Mouse (Mus musculus): ENCODE measurements around the gene 1110008P14Rik. TPM values are rescaled to one million over a fixed set of nuclear protein-coding genes. Genes with fewer than 3 reads are reported as not detected.
A peak's percentile ranks its signal among the peaks of the same experiment; 100 is the strongest.

The 1110008P14Rik gene
- polyA plus RNA-seq, 1 experiment, result 396 TPM

DNA sequence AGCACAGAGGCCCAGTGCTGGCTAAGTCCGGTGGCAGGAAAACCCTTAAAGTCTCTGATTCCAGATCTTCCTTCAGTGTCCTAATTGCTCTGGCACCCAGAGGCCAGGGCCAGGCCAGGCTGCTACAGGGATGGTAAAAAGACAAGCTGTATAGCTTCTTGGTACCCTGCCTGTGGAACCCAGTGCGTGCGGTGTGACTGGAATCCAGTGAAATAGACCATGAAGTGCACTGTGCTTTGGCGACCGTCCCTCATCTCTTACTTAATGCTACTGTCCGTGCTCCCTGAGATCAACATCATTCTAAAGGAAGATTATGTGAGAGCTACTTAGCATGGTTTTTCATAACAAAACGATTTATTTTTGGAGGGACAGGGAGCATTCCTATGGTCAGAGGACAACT is 29.7 kb upstream of the 1110008P14Rik start:
- no peak for DNase-seq (ENCODE audit: extremely low spot score in 1 of 2, low spot score in 1 of 2)

- DNase-seq (ENCODE audit: extremely low spot score in 1 of 2, low spot score in 1 of 2), result no peak
These were observed 27.0 kb upstream of the 1110008P14Rik start for GRCm38 (mm10) chr2:32408429-32409424.

GRCm38 (mm10) chr2:32407144-32407824 is 25.5 kb upstream of the 1110008P14Rik start:
- no peak for DNase-seq (ENCODE audit: extremely low spot score in 1 of 2, low spot score in 1 of 2)

DNA sequence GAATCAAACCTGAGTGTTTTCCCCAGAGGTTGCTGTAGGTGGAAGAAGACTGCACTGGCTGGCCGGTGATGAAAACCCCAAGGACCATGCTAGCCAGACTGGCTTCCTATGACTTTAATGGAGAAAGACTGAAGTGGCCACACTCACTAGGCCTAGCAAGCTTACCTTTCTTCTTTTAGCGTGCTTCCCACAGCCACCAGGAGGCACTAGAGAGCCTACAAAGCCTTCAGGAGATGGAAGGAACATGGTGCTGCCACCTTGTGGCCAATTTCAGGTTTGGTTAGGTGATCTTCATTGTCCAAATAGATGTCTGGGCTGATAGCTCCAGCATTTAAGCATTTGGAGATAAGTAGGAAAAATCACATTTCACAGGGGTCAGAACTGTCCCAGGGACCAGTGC is 22.9 kb upstream of the 1110008P14Rik start:
- DNase-seq (ENCODE audit: extremely low spot score in 1 of 2, low spot score in 1 of 2), result peak; percentile 91 to 100

DNA sequence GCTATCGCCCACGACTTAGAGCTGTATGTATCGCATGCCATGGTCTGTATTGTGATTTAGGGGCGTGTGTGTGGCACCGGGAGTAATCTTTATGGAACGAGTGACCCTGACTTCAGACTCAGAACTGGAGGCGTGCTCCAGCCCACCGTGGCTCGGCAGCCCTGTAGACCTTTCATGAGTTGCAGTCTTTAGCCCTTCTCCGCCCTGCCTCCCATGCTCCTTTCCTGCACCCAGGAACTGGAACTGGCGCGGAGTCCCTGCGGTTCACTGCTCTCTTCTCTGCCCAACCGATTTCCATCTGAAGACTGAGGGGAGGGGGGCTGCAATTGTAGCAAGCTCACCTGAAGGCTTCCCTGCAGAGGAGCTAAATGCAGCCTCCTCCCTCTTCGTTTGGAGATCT is 15.0 kb upstream of the 1110008P14Rik start:
- DNase-seq (ENCODE audit: extremely low spot score in 1 of 2, low spot score in 1 of 2), result no peak

- DNase-seq (ENCODE audit: extremely low spot score in 1 of 2, low spot score in 1 of 2), result peak; percentile 93 to 95
These were observed 14.3 kb upstream of the 1110008P14Rik start for GRCm38 (mm10) chr2:32395946-32396621.

DNA sequence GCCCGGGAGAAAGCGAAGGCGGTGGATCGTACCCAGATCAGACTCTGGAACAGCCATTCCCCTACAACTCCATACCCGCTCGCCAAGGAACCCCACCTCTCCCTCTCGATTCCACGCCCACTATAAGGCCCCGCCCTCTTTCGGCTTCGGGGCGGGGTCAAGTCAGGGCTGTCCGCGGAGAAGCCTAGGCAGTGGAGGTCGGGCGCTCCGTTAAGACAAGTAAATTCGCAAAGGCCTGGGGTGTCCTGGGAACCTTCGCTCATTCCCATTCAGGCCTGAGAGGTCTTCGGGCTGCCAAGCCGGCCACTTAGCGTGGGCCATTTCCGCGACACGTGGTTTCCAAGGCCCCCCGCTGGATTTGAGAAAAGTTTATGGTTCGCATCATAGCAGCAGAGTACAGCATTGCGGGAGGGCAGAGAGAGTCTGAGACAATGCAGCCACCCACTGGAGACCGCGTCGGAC is 13.8 kb upstream of the 1110008P14Rik start, which contains the start of gene Ptges2:
Ptges2 (plus strand) TSS at position 413 of the 462 bp plus-strand sequence.
- DNase-seq (ENCODE audit: extremely low spot score in 1 of 2, low spot score in 1 of 2), result peak; percentile 82 to 89

DNA sequence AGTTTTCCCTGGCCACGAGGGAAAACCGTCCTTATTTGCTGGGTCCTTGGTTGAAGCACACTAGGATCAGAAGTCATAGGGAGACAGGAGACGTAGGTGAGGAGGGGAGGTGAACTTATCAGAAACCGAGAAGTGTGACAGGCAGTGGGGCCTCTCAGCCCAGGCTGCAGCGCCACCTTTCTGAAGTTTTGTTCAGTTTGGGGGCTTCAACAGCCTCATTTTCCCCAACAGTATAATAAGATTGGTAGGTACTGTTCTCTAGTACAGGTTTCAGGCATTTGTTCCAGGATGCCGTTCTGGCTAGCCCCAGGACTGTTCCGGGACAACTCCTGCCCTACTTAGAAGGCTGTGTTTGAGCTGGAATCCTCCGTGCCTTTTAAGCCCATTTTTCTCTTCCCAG is 13.2 kb upstream of the 1110008P14Rik start:
- DNase-seq (ENCODE audit: extremely low spot score in 1 of 2, low spot score in 1 of 2), result peak in 1 of 2 experiments; percentile 56

DNA sequence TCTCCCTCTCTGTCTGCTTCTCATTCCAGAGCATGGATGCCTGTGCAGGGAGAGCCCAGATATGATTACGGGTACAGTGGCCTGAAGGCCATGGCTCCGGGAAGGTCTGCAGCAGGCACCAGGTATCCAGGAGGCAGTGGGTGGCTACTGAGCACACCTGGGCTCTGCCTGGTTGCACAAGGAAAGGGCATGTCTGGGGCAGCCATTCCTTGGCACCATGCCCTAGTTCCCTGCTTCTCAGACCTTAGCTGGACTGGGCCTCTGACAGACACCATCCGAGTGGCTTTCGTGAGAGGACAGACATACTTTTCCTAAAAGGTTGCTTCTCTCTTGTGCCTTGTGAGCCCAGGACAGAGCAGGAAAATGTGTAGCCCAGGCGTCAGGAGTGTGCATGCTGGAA is 10.3 kb upstream of the 1110008P14Rik start:
- DNase-seq (ENCODE audit: extremely low spot score in 1 of 2, low spot score in 1 of 2), result no peak

DNA sequence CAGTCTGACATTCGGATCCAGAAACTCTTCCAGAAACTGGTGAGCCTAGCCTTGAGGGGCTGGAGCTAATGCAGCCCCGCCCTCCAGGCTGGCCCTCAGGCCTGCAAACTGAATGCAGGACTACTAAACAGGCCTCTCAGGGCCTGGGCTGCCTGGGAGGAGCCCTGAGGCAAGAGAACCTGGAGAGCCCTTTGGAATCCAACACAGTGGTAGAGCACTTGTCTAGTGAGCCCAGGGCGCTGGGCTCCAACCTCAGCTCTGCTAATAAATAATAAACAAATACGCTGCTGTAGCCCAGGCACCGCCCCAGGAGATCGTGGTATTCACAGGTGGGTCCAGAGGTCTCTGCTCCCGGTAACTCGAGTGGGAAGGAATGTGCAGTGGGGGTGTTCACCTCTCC is 9.1 kb upstream of the 1110008P14Rik start:
- DNase-seq (ENCODE audit: extremely low spot score in 1 of 2, low spot score in 1 of 2), result no peak

DNA sequence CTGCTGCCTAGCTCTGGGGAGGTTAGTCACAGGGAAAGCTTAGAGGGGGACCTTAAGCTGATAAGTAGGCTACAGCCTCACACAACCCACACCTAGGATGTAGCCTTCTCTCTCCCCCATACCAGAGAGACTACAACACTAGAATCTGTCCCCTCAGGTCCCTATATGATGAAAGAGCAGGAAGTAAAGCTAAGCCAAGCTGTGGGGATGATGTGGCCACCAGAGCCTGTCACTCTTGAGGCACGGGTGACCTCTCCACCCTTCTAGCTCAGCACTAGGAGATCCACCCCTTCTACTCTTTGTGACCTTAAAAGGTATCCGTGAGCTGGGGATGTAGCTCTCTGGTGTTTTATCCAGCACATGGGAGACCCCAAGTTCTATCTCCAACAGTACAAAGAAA is 7.4 kb upstream of the 1110008P14Rik start:
- no peak for DNase-seq (ENCODE audit: extremely low spot score in 1 of 2, low spot score in 1 of 2)

- no peak for DNase-seq (ENCODE audit: extremely low spot score in 1 of 2, low spot score in 1 of 2)
These were observed 6.2 kb upstream of the 1110008P14Rik start, which contains the start of gene Lcn2 for GRCm38 (mm10) chr2:32387706-32388490. Gene Lcn2 (minus strand): TSS chr2:32388252.

DNA sequence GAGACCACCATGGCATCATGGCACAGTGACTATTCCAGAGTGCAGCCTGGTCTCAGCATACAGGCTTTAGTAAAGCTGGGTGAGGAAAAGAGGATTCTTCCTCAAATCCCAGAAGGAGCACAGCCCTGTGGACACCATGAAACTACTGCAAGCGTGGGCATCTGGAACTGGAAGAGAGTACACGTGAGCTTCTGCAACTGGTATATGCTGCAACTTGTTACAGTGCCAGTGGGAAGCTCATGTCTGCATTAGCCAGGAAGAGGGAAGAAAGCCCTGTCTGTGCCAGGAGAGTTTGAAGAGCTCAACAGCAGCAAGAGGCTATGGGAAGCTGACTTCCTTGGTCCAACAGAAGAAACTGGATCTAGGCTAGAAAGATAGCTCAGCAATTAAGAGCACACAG is 951 bp upstream of the 1110008P14Rik start:
- peak in 1 of 2 experiments; percentile 47 for DNase-seq (ENCODE audit: extremely low spot score in 1 of 2, low spot score in 1 of 2)

- DNase-seq (ENCODE audit: extremely low spot score in 1 of 2, low spot score in 1 of 2), result peak in 1 of 2 experiments; percentile 52
These were observed 480 bp downstream of the 1110008P14Rik start for GRCm38 (mm10) chr2:32381141-32381774.

- no peak for DNase-seq (ENCODE audit: extremely low spot score in 1 of 2, low spot score in 1 of 2)
These were observed 1.7 kb downstream of the 1110008P14Rik start for GRCm38 (mm10) chr2:32380001-32380500.

GRCm38 (mm10) chr2:32376963-32377362 is 4.8 kb downstream of the 1110008P14Rik start:
- DNase-seq (ENCODE audit: extremely low spot score in 1 of 2, low spot score in 1 of 2), result peak in 1 of 2 experiments; percentile 63

GRCm38 (mm10) chr2:32375317-32375940 is 6.3 kb downstream of the 1110008P14Rik start:
- peak in 1 of 2 experiments; percentile 56 for DNase-seq (ENCODE audit: extremely low spot score in 1 of 2, low spot score in 1 of 2)

GRCm38 (mm10) chr2:32374191-32374590 is 7.5 kb downstream of the 1110008P14Rik start:
- DNase-seq (ENCODE audit: extremely low spot score in 1 of 2, low spot score in 1 of 2), result no peak

- no peak for DNase-seq (ENCODE audit: extremely low spot score in 1 of 2, low spot score in 1 of 2)
These were observed 14.4 kb downstream of the 1110008P14Rik start for GRCm38 (mm10) chr2:32367315-32367714.

All from frontal cortex, adult 2 months (tissue).